Mouse (Mus musculus): ENCODE measurements around the gene C1ra.

GRCm38 (mm10) chr6:124485414-124486144, 26.6 kb upstream of the C1ra start:
- TF ChIP-seq CTCF (IDR thresholded peaks at IDR 0.05; ENCODE audit: extremely low read depth, insufficient read depth, low read length) (no peak), POLR2A (IDR thresholded peaks at IDR 0.05; ENCODE audit: extremely low read depth, insufficient read depth, low read length) (peak; percentile 62; the same call in 1 of the 2 replicates)
